Mouse (Mus musculus): ENCODE measurements around the gene Zbtb8b.
"Not testable (repeated sequence)": the region's sequence is repeated elsewhere in the genome, so short reads cannot be mapped to it uniquely, and the experiment has no call there.

Zbtb8b gene

DNA sequence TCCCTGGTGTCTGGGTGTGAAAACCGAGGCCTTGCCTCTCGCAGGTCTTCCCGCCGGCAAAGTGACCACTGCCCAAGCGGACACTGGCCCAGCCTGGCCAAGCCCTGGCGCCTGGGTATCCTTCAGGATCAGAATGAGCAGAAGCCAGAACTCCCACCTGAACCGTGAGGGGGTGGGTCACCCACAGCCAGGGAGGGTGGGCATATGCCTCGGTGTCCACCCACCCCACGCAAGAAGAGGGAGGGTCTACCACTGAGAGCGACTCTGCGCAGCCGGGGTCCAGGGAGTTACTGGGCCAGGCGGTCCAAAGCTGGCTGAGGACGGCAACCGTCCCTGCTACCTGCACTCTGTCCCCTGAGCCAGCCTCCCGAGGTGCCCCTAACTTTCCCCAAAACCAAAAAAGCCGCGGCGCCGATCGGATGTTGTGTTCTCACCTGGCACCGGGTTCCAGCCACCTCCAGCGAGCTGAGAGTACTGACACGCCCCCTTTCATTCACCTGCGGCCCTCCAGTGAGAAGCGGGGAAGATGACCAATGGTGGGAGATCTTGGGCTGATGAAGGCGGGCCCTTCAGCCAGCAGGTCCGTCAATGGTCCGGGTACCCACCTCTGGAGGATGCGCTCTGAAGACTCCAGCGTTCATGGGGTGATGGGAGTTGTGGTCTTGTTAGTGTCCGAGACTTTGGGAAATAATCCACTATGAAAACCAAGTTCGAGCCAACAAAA lies at the start of gene Zbtb8b:
Zbtb8b (minus strand) TSS at position 514 of the 724 bp plus-strand sequence.
- DNase-seq (ENCODE audit: low read depth, low spot score), result no peak
- Histone ChIP-seq H3K36me3 (ENCODE audit: control insufficient read depth, insufficient read depth, low read length, poor library complexity, severe bottlenecking) (no peaks in the 10 kb centered on the region), H3K27me3 (ENCODE audit: control insufficient read depth, insufficient read depth, low read length, poor library complexity, severe bottlenecking) (0 out of 2 replicates have a peak, but pooled peaks cover 2% of the 10 kb centered on the region)

DNA sequence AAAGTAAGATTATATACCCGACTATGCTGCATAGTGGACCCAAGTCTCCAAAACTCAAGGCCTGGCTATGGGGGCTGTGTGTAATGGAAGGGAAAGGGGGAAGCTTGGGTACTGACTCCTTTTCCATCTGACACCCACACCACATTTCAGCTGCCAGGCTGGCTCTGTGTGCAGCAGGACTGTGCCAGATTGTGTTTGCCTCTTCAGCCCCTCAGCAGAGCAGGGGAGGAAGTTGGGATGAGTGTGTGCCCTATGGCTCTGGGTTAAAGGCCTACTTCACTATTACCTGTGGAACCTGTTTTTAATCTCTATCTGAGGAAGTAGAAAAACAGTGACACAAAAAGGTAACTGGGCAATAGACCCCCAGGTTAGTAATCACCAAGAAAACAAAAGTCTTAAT lies 40.4 kb upstream of the Zbtb8b start:
- DNase-seq (ENCODE audit: low read depth, low spot score), result no peak
- Histone ChIP-seq H3K36me3 (ENCODE audit: control insufficient read depth, insufficient read depth, low read length, poor library complexity, severe bottlenecking) (peaks cover 14% of the 10 kb centered on the region; the same call in 1 of the 2 replicates), H3K27me3 (ENCODE audit: control insufficient read depth, insufficient read depth, low read length, poor library complexity, severe bottlenecking) (no peaks in the 10 kb centered on the region)

GRCm38 (mm10) chr4:129479863-129480262 lies 39.2 kb upstream of the Zbtb8b start:
- DNase-seq (ENCODE audit: low read depth, low spot score), result no peak
- peaks cover 19% of the 10 kb centered on the region; the same call in 1 of the 2 replicates for H3K36me3 ChIP-seq (ENCODE audit: control insufficient read depth, insufficient read depth, low read length, poor library complexity, severe bottlenecking)
- H3K27me3 ChIP-seq (ENCODE audit: control insufficient read depth, insufficient read depth, low read length, poor library complexity, severe bottlenecking), result no peaks in the 10 kb centered on the region

- H3K27me3 ChIP-seq (ENCODE audit: control insufficient read depth, insufficient read depth, low read length, poor library complexity, severe bottlenecking), result no peaks in the 10 kb centered on the region
- peaks cover 31% of the 10 kb centered on the region for H3K36me3 ChIP-seq (ENCODE audit: control insufficient read depth, insufficient read depth, low read length, poor library complexity, severe bottlenecking)
- DNase-seq (ENCODE audit: low read depth, low spot score), result no peak
Measured at GRCm38 (mm10) chr4:129476047-129476446, 35.4 kb upstream of the Zbtb8b start.

GRCm38 (mm10) chr4:129464286-129464815 lies 23.7 kb upstream of the Zbtb8b start:
- no peak for DNase-seq (ENCODE audit: low read depth, low spot score)

DNA sequence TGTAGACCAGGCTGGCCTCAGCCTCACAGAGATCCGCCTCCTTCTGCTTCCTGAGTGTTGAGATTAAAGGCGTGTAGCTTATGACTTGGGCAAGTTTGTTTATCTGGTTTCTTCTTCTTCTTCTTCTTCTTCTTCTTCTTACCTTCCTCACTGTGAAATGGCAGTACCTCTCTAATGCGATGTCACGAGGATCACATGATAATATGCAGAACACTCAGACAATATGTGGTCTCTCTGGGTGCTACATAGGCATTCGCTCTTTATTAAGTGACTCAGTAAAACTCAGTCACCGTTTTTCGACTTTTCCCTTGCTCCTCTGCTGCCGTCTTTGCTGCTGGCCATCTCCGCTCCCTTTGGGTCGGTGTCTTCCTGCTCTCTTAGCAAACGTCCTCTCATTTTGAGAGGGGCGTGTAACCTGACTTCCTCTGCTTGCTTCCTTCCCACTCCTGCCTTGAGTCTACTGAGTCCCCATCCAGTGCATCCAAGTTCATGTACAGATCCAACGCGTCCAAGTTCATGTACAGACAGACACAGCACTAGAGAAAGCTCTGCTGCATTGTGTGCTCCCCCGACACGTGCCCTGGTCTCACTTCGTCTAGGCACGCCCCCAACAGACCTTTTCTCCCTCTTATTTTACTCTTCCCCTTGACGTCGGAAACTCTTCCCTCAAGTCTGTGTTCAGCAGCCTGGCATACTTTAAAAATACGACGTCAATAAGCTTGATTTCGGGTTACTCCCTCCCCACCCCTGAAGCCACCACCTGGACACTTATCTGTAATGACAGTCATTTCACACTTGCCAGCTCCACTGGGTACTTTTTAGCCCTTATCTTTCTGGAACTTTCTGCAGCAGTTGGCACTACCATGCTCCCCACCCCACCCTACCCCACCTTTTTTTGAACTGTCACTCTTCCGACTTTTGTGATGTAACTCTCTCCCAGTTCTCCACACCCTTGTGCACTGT lies 22.7 kb upstream of the Zbtb8b start:
- Histone ChIP-seq H3K27me3 (ENCODE audit: control insufficient read depth, insufficient read depth, low read length, poor library complexity, severe bottlenecking) (no peaks in the 10 kb centered on the region), H3K36me3 (ENCODE audit: control insufficient read depth, insufficient read depth, low read length, poor library complexity, severe bottlenecking) (peaks cover 6% of the 10 kb centered on the region; the same call in 1 of the 2 replicates)
- no peak for DNase-seq (ENCODE audit: low read depth, low spot score)

More at GRCm38 (mm10) chr4:129464286-129464815, 23.7 kb upstream of the Zbtb8b start:
- Histone ChIP-seq H3K27me3 (ENCODE audit: control insufficient read depth, insufficient read depth, low read length, poor library complexity, severe bottlenecking) (no peaks in the 10 kb centered on the region), H3K36me3 (ENCODE audit: control insufficient read depth, insufficient read depth, low read length, poor library complexity, severe bottlenecking) (peaks cover 8% of the 10 kb centered on the region; the same call in 1 of the 2 replicates)

DNA sequence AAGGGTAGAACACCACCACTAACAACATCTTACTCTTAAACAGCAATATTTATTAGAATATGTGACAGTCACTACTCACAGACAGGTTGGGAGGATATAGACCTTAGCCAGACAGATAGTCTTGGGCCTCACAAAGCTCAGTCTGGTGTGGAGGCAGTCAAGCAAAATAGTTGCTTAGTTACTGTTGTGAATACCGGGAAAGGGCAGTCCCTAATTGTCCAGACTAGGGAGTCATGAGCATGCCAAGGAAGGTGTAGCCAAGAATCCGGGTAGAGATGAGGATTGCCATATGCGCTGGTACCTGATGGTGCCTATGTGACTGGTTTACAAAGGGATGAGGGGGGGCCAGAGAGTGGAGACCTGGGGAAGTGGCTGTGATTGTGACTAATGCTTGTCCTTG lies 21.5 kb upstream of the Zbtb8b start:
- peaks cover 3% of the 10 kb centered on the region; the same call in 1 of the 2 replicates for H3K36me3 ChIP-seq (ENCODE audit: control insufficient read depth, insufficient read depth, low read length, poor library complexity, severe bottlenecking)
- H3K27me3 ChIP-seq (ENCODE audit: control insufficient read depth, insufficient read depth, low read length, poor library complexity, severe bottlenecking), result no peaks in the 10 kb centered on the region
- DNase-seq (ENCODE audit: low read depth, low spot score), result peak; percentile 18

DNA sequence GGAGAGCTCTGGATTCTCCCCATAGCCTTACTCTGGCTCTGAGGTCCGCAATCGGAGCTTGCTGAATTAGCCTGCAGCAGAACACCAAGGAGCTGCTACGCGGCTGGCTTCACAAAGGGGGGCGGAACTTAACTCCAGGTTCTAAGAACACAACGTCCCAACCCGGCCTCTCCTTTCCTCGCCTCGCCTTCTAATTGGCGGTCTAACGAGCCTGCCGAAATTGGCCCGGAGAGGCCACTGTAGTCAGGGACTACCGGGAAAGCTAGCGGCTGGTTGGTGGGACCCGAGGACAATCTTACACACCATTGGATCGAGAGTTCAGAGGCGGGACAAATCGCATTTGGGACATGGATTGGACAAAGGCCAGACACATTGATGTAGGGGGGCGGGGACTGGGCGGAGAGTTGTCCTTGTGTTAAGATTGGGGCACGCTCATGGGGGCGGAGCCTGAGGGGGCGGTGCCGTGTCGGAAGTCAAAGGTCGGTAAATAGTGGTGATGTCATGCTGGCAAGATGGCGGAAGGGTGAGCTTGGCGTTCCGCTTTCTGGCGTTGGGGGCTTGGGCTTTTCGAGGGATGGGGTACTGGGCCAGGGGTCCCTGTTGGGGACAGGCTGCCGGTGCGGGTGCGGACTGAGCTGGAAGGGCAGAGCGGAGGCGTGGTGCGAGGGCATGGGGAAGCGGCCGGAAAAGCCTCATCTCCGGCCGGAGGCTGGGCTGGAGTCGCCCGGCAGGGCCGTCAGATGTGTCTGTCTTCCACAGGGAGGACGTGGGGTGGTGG lies 20.7 kb upstream of the Zbtb8b start, which contains the start of gene Bsdc1:
Bsdc1 (plus strand) TSS at position 399 of the 778 bp plus-strand sequence.
- no peaks in the 10 kb centered on the region for H3K27me3 ChIP-seq (ENCODE audit: control insufficient read depth, insufficient read depth, low read length, poor library complexity, severe bottlenecking)
- DNase-seq (ENCODE audit: low read depth, low spot score), result peak; percentile 100
- H3K36me3 ChIP-seq (ENCODE audit: control insufficient read depth, insufficient read depth, low read length, poor library complexity, severe bottlenecking), result peaks cover 3% of the 10 kb centered on the region; the same call in 1 of the 2 replicates

- Histone ChIP-seq H3K27me3 (ENCODE audit: control insufficient read depth, insufficient read depth, low read length, poor library complexity, severe bottlenecking) (no peaks in the 10 kb centered on the region), H3K36me3 (ENCODE audit: control insufficient read depth, insufficient read depth, low read length, poor library complexity, severe bottlenecking) (peaks cover 3% of the 10 kb centered on the region; the same call in 1 of the 2 replicates)
- DNase-seq (ENCODE audit: low read depth, low spot score), result peak; percentile 59
Measured at GRCm38 (mm10) chr4:129460827-129461182, 20.2 kb upstream of the Zbtb8b start.

DNA sequence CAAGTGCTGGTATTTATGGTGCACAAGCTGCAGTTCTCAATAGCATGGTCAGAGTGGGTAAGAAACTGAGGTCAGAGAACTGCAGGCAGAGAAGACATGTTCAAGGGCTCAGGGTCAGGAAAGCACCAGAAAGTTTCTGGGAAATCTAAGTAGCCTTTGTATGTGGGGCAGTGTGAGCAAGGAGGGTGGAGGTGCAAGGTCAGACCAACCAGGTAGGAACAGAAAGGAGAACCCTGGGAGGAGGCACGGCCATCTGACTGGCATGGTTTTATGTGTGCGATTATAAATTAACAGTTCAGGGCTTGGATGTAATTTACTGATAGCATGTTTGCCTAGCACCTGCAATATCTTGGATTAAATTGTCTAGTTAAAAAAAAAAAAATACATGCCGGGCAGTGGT lies 19.1 kb upstream of the Zbtb8b start:
- Histone ChIP-seq H3K27me3 (ENCODE audit: control insufficient read depth, insufficient read depth, low read length, poor library complexity, severe bottlenecking) (no peaks in the 10 kb centered on the region), H3K36me3 (ENCODE audit: control insufficient read depth, insufficient read depth, low read length, poor library complexity, severe bottlenecking) (no peaks in the 10 kb centered on the region)
- no peak for DNase-seq (ENCODE audit: low read depth, low spot score)

- not testable (repeated sequence) for DNase-seq (ENCODE audit: low read depth, low spot score); H3K27me3 ChIP-seq (ENCODE audit: control insufficient read depth, insufficient read depth, low read length, poor library complexity, severe bottlenecking); H3K36me3 ChIP-seq (ENCODE audit: control insufficient read depth, insufficient read depth, low read length, poor library complexity, severe bottlenecking)
Measured at GRCm38 (mm10) chr4:129457311-129457710, 16.7 kb upstream of the Zbtb8b start.

- Histone ChIP-seq H3K36me3 (ENCODE audit: control insufficient read depth, insufficient read depth, low read length, poor library complexity, severe bottlenecking) (no peaks in the 10 kb centered on the region), H3K27me3 (ENCODE audit: control insufficient read depth, insufficient read depth, low read length, poor library complexity, severe bottlenecking) (no peaks in the 10 kb centered on the region)
- DNase-seq (ENCODE audit: low read depth, low spot score), result no peak
Measured at GRCm38 (mm10) chr4:129456126-129456525, 15.5 kb upstream of the Zbtb8b start.

DNA sequence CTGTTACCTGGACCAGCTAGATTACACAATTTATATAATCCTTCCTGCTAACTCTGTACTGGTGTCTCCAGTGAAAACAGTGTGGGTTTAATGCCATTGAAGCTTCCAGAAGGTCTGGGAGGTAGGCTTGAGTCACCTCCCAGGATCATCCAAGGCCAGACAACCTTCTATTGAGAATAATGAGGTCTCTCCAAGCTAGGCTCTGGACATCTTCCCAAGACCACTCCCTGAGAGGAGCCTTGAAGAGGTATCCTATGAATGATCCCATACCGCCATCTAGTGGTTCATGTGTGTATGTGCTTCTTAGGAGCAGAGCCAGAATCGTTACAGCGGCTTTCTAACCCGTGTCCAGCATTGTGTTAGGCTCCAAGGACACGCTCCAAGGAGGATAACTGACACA lies 14.6 kb upstream of the Zbtb8b start:
- H3K27me3 ChIP-seq (ENCODE audit: control insufficient read depth, insufficient read depth, low read length, poor library complexity, severe bottlenecking), result no peaks in the 10 kb centered on the region
- peak; percentile 88 for DNase-seq (ENCODE audit: low read depth, low spot score)
- no peaks in the 10 kb centered on the region for H3K36me3 ChIP-seq (ENCODE audit: control insufficient read depth, insufficient read depth, low read length, poor library complexity, severe bottlenecking)

Measured in splenic B cell, adult 2 months (primary cell).